Mouse (Mus musculus) T-helper 17 cell (primary cell): Measurements from ENCODE around the gene Hnrnpc.

Experiments used
- in situ Hi-C, 2 experiments: fragments of 300-600 bp; cut with MboI, MseI; formaldehyde crosslinking; loops; 1 replicate in 1 of 2; 2 replicates in 1 of 2; pipeline ENCODE4 v1.15.1; 2025; ENCODE audit warnings: high pct_unique_total_duplicates in 2 of 2

Gene Hnrnpc

GRCm38 (mm10) chr14:52103856-52104676 lies at the start of gene Hnrnpc:
Gene Hnrnpc (minus strand): TSS chr14:52104028.
- in situ Hi-C loops = no loop called here

DNA sequence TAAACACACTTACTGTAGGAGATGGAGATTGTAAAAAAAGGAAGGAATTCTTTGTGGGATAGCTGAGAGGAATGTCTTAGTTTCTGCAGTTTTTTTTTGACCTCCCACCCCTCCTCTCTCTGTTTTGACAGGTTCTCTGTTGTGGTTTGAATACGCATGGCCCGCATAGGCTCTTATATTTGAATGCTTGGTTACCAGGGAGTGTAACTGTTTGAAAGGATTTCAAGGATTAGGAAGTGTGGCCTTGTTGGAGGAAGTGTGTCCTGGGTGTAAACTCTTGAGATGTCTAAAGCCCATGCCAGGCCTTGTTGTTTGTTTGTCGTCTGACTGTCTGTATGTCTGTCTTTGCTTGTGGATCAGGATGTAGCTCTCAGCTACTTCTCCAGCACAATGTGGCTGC lies 48.8 kb upstream of the Hnrnpc start:
- in situ Hi-C loops = no loop called here

DNA sequence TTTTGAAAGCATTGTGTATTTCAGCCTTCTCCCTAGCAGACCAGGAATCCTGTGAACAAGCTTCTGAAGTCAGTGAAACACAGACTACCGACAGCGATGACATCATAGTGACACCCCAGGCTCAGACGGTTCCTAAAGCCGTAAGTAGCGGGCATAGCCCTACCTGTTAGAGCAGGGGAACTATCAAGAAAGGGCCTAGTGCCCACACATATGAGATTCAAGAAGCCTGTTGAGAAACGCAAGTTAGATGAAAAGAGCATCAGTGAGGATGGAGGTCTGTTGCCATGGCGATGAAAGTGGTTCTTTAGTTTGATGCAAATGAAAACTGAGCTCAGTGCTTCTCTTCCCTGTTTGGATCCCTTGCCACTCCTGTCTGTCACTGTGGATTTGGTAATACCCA lies 48.4 kb upstream of the Hnrnpc start:
- in situ Hi-C loops = no loop called here

DNA sequence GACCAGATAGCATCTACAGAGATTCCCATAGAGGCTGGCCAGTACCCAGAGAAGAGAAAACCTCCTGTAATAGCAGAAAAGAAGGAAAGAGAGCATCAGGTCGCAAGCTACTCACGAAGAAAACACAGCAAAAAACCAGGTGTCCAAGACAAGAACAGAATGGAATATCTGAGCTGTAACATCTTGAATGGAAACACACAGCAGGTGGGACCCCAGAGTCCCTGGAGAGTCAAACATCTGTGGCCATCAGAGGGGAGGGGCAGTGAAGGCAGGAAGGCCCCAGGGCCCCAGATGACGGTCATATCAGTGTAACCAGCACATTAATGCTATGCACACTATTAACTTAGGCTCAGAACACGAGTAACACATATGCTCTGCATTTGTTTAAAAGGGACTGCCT lies 46.1 kb upstream of the Hnrnpc start:
- in situ Hi-C loops = loop anchor here in 1 of 2 experiments (25.0 kb wide), 1 partner anchor 412 kb away; no protein-coding TSS in a partner anchor

GRCm38 (mm10) chr14:52146540-52146939 lies 42.7 kb upstream of the Hnrnpc start:
- in situ Hi-C loops = loop anchor here in 1 of 2 experiments (25.0 kb wide), 1 partner anchor 416 kb away; no protein-coding TSS in a partner anchor

DNA sequence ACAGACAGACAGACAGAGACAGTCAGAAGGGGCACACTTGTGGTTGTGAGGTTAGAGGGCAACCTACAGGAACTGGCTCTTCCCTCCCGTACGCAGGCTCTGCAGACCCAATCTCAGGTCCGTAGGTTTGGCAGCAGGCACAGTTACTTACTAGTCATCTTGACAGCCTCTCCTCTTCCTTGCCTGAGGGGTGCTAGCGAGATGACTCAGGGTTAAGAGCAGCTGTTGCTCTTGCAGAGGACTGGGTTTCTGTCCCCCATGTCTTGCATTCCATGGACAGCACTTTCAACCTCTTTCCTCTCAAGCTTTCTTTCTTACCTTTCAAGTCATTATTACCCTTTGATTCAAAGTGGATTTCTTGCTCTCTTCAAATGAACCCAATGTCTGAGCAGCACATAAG lies 40.3 kb upstream of the Hnrnpc start:
- in situ Hi-C loops = loop anchor here in 1 of 2 experiments (25.0 kb wide), 1 partner anchor 418 kb away; no protein-coding TSS in a partner anchor

DNA sequence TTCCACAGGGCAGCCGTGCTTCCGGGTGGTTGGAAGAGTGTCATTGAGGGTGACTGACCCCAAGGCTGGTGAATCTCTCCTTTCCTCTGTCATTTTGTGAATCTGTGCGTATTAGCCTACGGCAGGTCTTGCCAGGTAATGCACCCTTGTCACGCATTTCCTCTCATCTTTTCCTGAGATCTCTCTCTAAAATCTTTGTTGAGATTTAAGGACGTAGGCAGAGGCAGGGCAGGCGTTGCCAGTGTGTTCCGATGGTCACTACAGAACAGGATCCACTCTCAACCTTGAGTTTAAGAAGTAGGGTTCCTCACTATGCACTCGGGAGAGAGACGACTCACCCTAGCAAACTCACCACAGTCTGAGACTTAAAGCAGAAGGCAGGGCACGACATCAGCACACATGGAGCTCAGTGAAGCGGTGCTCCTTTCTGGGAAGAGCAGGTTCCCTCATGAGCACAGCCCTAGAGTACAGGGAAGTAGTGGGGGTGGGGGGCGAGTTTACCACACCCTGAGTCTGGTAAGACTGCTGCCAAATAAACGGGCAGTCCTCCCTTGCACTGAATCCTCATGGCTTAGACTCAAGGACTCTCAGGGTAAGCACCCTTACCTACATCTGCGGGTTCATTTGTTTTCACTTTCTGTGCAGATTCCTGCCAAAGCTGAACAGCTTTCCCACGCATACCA lies 37.8 kb upstream of the Hnrnpc start:
- in situ Hi-C loops = loop anchor here in 1 of 2 experiments (25.0 kb wide), 1 partner anchor 421 kb away; no protein-coding TSS in a partner anchor

GRCm38 (mm10) chr14:52140577-52141444 lies 37.0 kb upstream of the Hnrnpc start:
- in situ Hi-C loops = loop anchor here in 1 of 2 experiments (25.0 kb wide), 1 partner anchor 421 kb away; no protein-coding TSS in a partner anchor

GRCm38 (mm10) chr14:52133584-52133983 lies 29.8 kb upstream of the Hnrnpc start:
- in situ Hi-C loops = loop anchor here in 1 of 2 experiments (25.0 kb wide), 1 partner anchor 429 kb away; no protein-coding TSS in a partner anchor

DNA sequence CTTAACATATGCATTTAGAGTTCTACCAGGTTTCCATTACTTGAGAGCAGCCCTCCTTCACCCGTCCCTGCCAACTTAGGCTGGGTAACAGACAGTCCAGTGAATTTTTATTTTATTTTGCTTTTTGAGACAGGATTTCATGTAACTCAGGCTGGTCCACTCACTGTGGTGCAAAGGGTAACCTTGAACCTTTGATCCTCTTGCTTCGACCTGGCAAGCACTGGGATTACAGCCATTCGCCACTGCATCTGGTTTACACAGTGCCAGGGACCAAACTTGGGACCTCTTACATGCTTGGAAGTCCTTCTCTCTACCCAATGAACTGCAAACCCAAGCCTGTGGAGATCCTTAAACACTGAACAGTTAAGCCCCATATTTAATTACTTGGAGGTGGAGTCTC lies 20.8 kb upstream of the Hnrnpc start:
- in situ Hi-C loops = loop anchor here (5.0 to 25.0 kb wide), 2 partner anchors 38 to 438 kb away; no protein-coding TSS in a partner anchor

DNA sequence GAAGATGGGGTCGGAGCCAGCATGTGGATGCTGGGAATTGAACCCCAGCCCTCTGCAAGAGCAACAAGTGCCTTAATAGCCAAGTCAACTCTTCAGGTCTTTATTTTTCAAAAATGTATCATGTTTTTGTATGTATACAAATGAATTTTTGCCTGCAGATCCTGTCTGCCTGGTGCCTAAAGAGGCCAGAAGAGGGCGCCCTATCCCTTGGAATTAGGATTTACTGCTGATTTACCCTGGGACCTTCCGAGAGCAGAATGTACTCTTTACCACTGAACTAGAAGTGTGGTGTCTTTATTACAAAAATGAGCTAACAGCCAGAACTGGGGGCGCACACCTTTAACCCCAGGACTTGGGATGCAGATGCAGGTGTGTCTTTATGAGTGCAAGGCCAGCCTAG lies 20.1 kb upstream of the Hnrnpc start:
- in situ Hi-C loops = loop anchor here in 1 of 2 experiments (5.0 kb wide), 1 partner anchor 38 kb away; no protein-coding TSS in a partner anchor

DNA sequence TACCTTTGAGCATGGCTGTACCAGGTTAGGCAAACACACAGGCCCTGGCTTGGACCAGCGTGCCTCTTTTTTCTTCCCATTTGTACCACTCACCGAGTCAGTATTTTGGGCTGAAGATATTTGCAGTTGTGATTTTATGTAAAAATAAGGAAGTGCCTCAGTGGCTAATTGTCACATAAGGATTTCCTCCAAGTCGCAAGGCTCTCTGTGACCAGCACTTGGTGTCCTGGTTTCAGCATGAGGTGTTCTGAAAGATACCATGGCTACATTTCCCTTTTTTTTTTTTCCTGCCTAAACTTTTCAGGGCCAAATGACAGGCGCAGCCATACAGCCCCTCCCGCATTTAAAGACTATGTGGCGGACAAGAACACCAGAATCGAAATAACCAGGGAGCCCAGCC lies 16.3 kb upstream of the Hnrnpc start:
- in situ Hi-C loops = loop anchor here in 1 of 2 experiments (5.0 kb wide), 1 partner anchor 42 kb away; no protein-coding TSS in a partner anchor

- in situ Hi-C loops = no loop called here
Observed at GRCm38 (mm10) chr14:52118823-52119608, 15.2 kb upstream of the Hnrnpc start.

GRCm38 (mm10) chr14:52118456-52118822 lies 14.6 kb upstream of the Hnrnpc start:
- in situ Hi-C loops = no loop called here

GRCm38 (mm10) chr14:52117241-52117640 lies 13.4 kb upstream of the Hnrnpc start:
- in situ Hi-C loops = no loop called here

- in situ Hi-C loops = no loop called here
Observed at GRCm38 (mm10) chr14:52114101-52114500, 10.3 kb upstream of the Hnrnpc start.

DNA sequence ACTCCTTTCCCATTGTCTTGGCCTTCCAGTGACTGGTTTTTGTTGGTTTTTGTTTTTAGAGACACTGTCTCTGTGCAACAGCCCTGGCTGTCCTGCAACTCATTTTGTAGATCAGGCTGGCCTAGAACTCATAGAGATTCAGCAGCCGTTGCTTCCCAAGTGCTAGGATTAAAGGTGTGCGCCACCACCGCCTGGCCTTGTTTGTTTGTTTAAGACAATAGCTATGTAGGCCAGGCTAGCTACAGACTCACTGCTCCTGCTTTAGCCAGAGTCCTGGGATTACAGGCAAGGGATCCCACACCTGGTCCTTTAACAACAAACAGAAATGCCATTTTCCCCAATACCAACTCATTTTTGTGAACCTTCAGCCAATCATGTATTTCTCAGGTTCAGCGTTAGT lies 6.5 kb upstream of the Hnrnpc start, which contains the start of gene Rpgrip1:
Rpgrip1 (plus strand) TSS at position 359 of the 400 bp plus-strand sequence.
- in situ Hi-C loops = no loop called here

DNA sequence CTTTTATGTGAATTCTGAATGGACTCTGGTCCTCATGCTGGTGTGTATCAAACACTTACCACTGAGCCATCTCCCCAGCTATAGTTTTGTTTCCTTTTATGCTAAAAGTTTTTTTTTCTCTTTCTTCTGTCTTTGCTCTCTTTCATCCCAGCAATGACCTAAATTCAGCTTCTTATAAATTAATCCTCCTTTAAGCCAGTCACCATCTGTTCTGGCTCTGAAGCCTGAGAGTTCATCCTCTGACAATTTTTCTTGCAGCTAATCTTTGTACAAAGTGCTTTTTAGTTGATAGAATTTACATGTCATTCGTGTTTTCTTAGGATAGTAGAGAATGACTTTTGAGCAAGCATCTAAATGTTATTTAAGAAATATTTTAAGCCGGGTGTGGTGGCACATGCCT lies 4.2 kb upstream of the Hnrnpc start:
- in situ Hi-C loops = no loop called here

DNA sequence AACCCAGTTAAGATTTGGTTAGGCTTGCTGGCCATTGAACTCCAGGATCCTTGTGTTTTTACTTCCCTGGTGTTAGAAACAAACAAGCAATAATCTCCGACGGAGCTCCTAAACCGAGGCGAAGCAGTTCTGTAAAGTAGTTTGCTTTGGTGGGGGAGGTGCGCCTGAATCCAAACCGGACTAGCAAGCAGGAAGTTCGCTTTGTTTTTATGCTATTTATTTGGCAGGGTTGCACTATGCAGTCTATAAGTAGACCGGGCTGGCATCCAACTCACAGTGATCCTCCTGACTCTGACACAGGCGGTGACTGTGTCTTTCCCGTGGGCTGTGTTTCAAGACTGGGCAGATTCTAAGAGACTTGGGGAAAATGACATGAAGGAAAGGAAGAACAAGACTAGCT lies 2.9 kb upstream of the Hnrnpc start:
- in situ Hi-C loops = no loop called here

- in situ Hi-C loops = no loop called here
Observed at GRCm38 (mm10) chr14:52105308-52105707, 1.5 kb upstream of the Hnrnpc start.
